In genomic region chr9:49246839-49247238, GRCm38 (mm10) we compare ENCODE assay signal across 8 mouse cellular contexts. TPM values are rescaled to one million over a fixed set of nuclear protein-coding genes. Genes with fewer than 3 reads are reported as not detected.
A peak's percentile ranks its signal among the peaks of the same experiment; 100 is the strongest.
DNase-seq lines count a peak whose midpoint lies in the region; ATAC-seq lines count a peak whose summit lies in the region.

No protein-coding gene starts in this region.

- 28% methylated on average over 7 of the region's 7 CpGs for WGBS in forebrain, embryonic 11.5 days
- WGBS in forebrain, embryonic 13.5 days: 38% methylated on average over 7 of the region's 7 CpGs

- H3K9ac ChIP-seq in forebrain, embryonic 11.5 days (ENCODE audit: low read length): no peak overlapping the region
- no peak overlapping the region for H3K9ac ChIP-seq in forebrain, embryonic 13.5 days

- no peaks in the 10 kb centered on the region for H3K36me3 ChIP-seq in forebrain, embryonic 11.5 days (ENCODE audit: control insufficient read depth, insufficient read depth, low read length)
- no peaks in the 10 kb centered on the region for H3K36me3 ChIP-seq in forebrain, embryonic 13.5 days (ENCODE audit: poor library complexity, severe bottlenecking)

- no peaks in the 10 kb centered on the region for H3K27me3 ChIP-seq in forebrain, embryonic 11.5 days (ENCODE audit: control insufficient read depth, insufficient read depth, low read length)
- no peaks in the 10 kb centered on the region for H3K27me3 ChIP-seq in forebrain, embryonic 13.5 days

- H3K27ac ChIP-seq in forebrain, embryonic 11.5 days (ENCODE audit: low read depth, low read length): no peak overlapping the region
- no peak overlapping the region for H3K27ac ChIP-seq in forebrain, embryonic 13.5 days

- H3K4me2 ChIP-seq in forebrain, embryonic 11.5 days (ENCODE audit: low read depth, low read length, severe bottlenecking): no peak overlapping the region
- no peak overlapping the region for H3K4me2 ChIP-seq in forebrain, embryonic 13.5 days

- H3K4me1 ChIP-seq in forebrain, embryonic 11.5 days (replicated peaks; ENCODE audit: control insufficient read depth, insufficient read depth, low read length): no peaks in the 10 kb centered on the region
- no peaks in the 10 kb centered on the region for H3K4me1 ChIP-seq in forebrain, embryonic 13.5 days

- DNase-seq in forebrain, embryonic 11.5 days (ENCODE audit: low spot score): peak; percentile 74
- peak; percentile 54 for DNase-seq in ES-CJ7 (ENCODE audit: low read depth, low spot score)
- DNase-seq in cerebellum, adult 8-10 months: peak; percentile 29
- peak; percentile 28 to 45 for DNase-seq in gastrocnemius, postnatal 4 days (ENCODE audit: low spot score in 2 of 2)
- peak; percentile 11 to 70 for DNase-seq in left cerebral cortex, adult 9 months (ENCODE audit: low spot score in 2 of 2)
- peak; percentile 16 for DNase-seq in ovary, postnatal 10 days (ENCODE audit: low spot score)
- DNase-seq in urinary bladder, postnatal 14 days (ENCODE audit: low spot score): peak; percentile 65

- no peak for ATAC-seq in forebrain, embryonic 11.5 days (replicated peaks; ENCODE audit: low FRiP score)
- ATAC-seq in forebrain, embryonic 13.5 days: no peak

- no peaks in the 10 kb centered on the region for H3K9me3 ChIP-seq in forebrain, embryonic 11.5 days (ENCODE audit: control insufficient read depth, low read length)
- no peaks in the 10 kb centered on the region for H3K9me3 ChIP-seq in forebrain, embryonic 13.5 days (replicated peaks)

- H3K4me3 ChIP-seq in forebrain, embryonic 11.5 days (ENCODE audit: low read depth, low read length): no peak overlapping the region
- H3K4me3 ChIP-seq in forebrain, embryonic 13.5 days: no peak overlapping the region

RNA-seq across cellular contexts. Expression of gene Gm4894, which starts 3.5 kb away (rescaled TPM):
- polyA plus RNA-seq in forebrain, embryonic 11.5 days (2014; fragmentation: Nextera tagmentation; extraction: Ambion mirVana): not detected in 2 replicates
- not detected in 2 replicates for polyA plus RNA-seq in forebrain, embryonic 13.5 days (2015; fragmentation: Nextera tagmentation; extraction: Ambion mirVana)
- not detected for total RNA-seq in gastrocnemius, postnatal 4 days (2021)

Comparison
In these comparisons a context has a peak if more than half of its experiments do, and no peak if none do; other contexts are left out.
1. DNase-seq: peak in every context shown above with its lines; median percentile 74 in forebrain, embryonic 11.5 days; 65 in urinary bladder, postnatal 14 days; 54 in ES-CJ7; 40 in left cerebral cortex, adult 9 months; 36 in gastrocnemius, postnatal 4 days; 29 in cerebellum, adult 8-10 months; 16 in ovary, postnatal 10 days.